ENCODE assay signal across 8 mouse cellular contexts in genomic region chr5:142463011-142463410, GRCm38 (mm10). TPM values are rescaled to one million over a fixed set of nuclear protein-coding genes. Genes with fewer than 3 reads are reported as not detected.
DNase-seq lines count a peak whose midpoint lies in the region; ATAC-seq and TF ChIP-seq lines count a peak whose summit lies in the region.

No protein-coding gene starts in this region.

- no peaks in the 10 kb centered on the region for H3K9me3 ChIP-seq in forebrain, postnatal 0 days (ENCODE audit: low read length)
- no peaks in the 10 kb centered on the region for H3K9me3 ChIP-seq in liver, embryonic 16.5 days (replicated peaks; ENCODE audit: control insufficient read depth, low read length)

- H3K27me3 ChIP-seq in forebrain, postnatal 0 days (ENCODE audit: insufficient read depth, low read length) = no peaks in the 10 kb centered on the region
- H3K27me3 ChIP-seq in liver, embryonic 16.5 days (ENCODE audit: control insufficient read depth, insufficient read depth, low read depth, low read length) = no peaks in the 10 kb centered on the region

- peak overlapping the region; percentile 89 for H3K27ac ChIP-seq in gastrocnemius, adult 2 months
- H3K27ac ChIP-seq in forebrain, postnatal 0 days (ENCODE audit: low read depth, low read length) = peak overlapping the region; percentile 87
- peak overlapping the region; percentile 82 for H3K27ac ChIP-seq in liver, embryonic 16.5 days (ENCODE audit: low read length)

- WGBS in forebrain, postnatal 0 days = 83% methylated on average over 6 of the region's 6 CpGs
- 77% methylated on average over 6 of the region's 6 CpGs for WGBS in liver, embryonic 16.5 days (ENCODE audit: insufficient replicate concordance)

- TF ChIP-seq CTCF in gastrocnemius, adult 2 months (IDR thresholded peaks at IDR 0.05) = no peak
- no peak for TF ChIP-seq CTCF in forebrain, postnatal 0 days (IDR thresholded peaks at IDR 0.05; ENCODE audit: low read depth)

- H3K9ac ChIP-seq in forebrain, postnatal 0 days = peak overlapping the region; percentile 58
- peak overlapping the region; percentile 72; the same call in 1 of the 2 replicates for H3K9ac ChIP-seq in liver, embryonic 16.5 days (ENCODE audit: low read depth, low read length)

- H3K4me2 ChIP-seq in forebrain, postnatal 0 days (ENCODE audit: low read depth) = peak overlapping the region; percentile 90
- peak overlapping the region; percentile 82 for H3K4me2 ChIP-seq in liver, embryonic 16.5 days (ENCODE audit: low read depth, low read length)

- ATAC-seq in forebrain, postnatal 0 days = no peak
- ATAC-seq in liver, embryonic 16.5 days (ENCODE audit: low read depth) = no peak

- intact Hi-C loops in gastrocnemius, adult 2 months (cut with DNase I) = no loop called here

- H3K4me3 ChIP-seq in gastrocnemius, adult 2 months = peak overlapping the region; percentile 99
- peak overlapping the region; percentile 56; the same call in 1 of the 2 replicates for H3K4me3 ChIP-seq in forebrain, postnatal 0 days (ENCODE audit: low read depth, low read length)
- peak overlapping the region; percentile 88 for H3K4me3 ChIP-seq in liver, embryonic 16.5 days (ENCODE audit: low read depth, low read length)

- no peak for DNase-seq in gastrocnemius, adult 2 months
- DNase-seq in gastrocnemius, adult 8-10 months (ENCODE audit: low spot score in 2 of 2) = no peak
- DNase-seq in A20 (ENCODE audit: low read depth, low spot score) = peak; percentile 26
- peak; percentile 23 for DNase-seq in forebrain, postnatal 0 days
- no peak for DNase-seq in left cerebral cortex, adult 9 months (ENCODE audit: low spot score in 2 of 2)
- no peak for DNase-seq in urinary bladder, adult 18-20 months (ENCODE audit: low spot score in 2 of 2)
- no peak for DNase-seq in ovary, postnatal 36 days (ENCODE audit: low spot score)

- peaks cover 4% of the 10 kb centered on the region; the same call in 1 of the 2 replicates for H3K4me1 ChIP-seq in forebrain, postnatal 0 days (ENCODE audit: insufficient read depth)
- peaks cover 13% of the 10 kb centered on the region for H3K4me1 ChIP-seq in liver, embryonic 16.5 days (ENCODE audit: control insufficient read depth, low read depth, low read length)

- peaks cover 16% of the 10 kb centered on the region for H3K36me3 ChIP-seq in forebrain, postnatal 0 days (ENCODE audit: insufficient read depth)
- peaks cover 6% of the 10 kb centered on the region for H3K36me3 ChIP-seq in liver, embryonic 16.5 days (ENCODE audit: control insufficient read depth, insufficient read depth)

RNA-seq across cellular contexts. Expression of gene Ap5z1, which starts 0.7 kb away (rescaled TPM):
- total RNA-seq in gastrocnemius, adult 2 months (2021) = 1 to 10 TPM; 3.7 to 5.0 TPM
- total RNA-seq in gastrocnemius, adult 8-10 months (2022) = 1 to 10 TPM; 3.7 to 5.0 (median 4.1) TPM
- 13.5 and 16.7 TPM in 2 replicates for total RNA-seq in forebrain, postnatal 0 days (2014; rRNA removed)
- 6.4 and 7.8 TPM in 2 replicates for polyA plus RNA-seq in forebrain, postnatal 0 days (2015; fragmentation: Nextera tagmentation; extraction: Ambion mirVana)
- polyA plus RNA-seq in liver, embryonic 16.5 days (2015; fragmentation: Nextera tagmentation; extraction: Ambion mirVana) = 4.6 and 5.2 TPM in 2 replicates

Comparison
In these comparisons a context has a peak if more than half of its experiments do, and no peak if none do; other contexts are left out.
1. DNase-seq: peak in A20 (single experiment) and forebrain, postnatal 0 days (single experiment); none in gastrocnemius, adult 2 months (single experiment), gastrocnemius, adult 8-10 months (0 of 2), left cerebral cortex, adult 9 months (0 of 2), urinary bladder, adult 18-20 months (0 of 2) and ovary, postnatal 36 days (single experiment).
2. Peak in every context shown above with its lines, with median percentiles within 50 percentile points of each other: H3K27ac ChIP-seq and H3K4me3 ChIP-seq.